Mouse (Mus musculus) hematopoietic multipotent progenitor cell, adult 10-12 weeks (in vitro differentiated cells): ENCODE measurements around the gene Morc2b. TPM values are rescaled to one million over a fixed set of nuclear protein-coding genes. Genes with fewer than 3 reads are reported as not detected.

ENCODE experiments used
- polyA plus RNA-seq: library from polyadenylated mRNA; stranded (reverse); fragments of >175 nt; gene quantifications from 2 replicates; pipeline ENCODE4 v1.2.3, GENCODE M21; 2012; ENCODE audit warnings: low replicate concordance

Gene Morc2b
- polyA plus RNA-seq: not detected in 2 replicates

GRCm38 (mm10) chr17:33139261-33139820 lies at the start of gene Morc2b:
Gene Morc2b, minus strand, starts transcription at chr17:33139683.

DNA sequence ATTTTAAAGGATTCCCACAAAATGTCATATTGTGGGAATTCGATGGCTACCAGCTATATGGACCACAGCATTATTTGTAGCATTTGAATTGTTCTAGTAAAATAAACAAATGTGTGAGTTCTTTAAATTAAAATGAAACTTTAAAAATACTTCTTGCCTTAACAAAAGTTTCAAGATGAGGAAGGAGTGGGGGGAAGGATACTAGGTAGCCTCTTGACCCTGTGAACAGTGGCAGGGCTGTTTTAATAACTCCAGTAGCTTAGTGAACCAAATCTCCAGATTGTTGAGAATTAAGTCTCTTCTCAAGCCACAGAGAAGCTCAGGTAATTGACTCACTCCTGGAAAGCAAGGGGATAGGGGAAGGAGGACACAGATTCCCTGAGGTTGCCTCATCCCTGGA lies 28.7 kb upstream of the Morc2b start, which contains the start of gene Olfr55:
Gene Olfr55, plus strand, starts transcription at position 301 of the 400 bp plus-strand sequence.

GRCm38 (mm10) chr17:33089220-33089949 lies 50.1 kb downstream of the Morc2b start, which contains the start of gene Zfp563:
Gene Zfp563, plus strand, starts transcription at chr17:33089310.

GRCm38 (mm10) chr17:33067958-33068357 lies 71.5 kb downstream of the Morc2b start, which contains the start of gene 4921501E09Rik:
Gene 4921501E09Rik, minus strand, starts transcription at chr17:33068058.

Other genes with a start within 250 kb of the Morc2b start
- 0.33 and 0.64 TPM in 2 replicates for gene Zfp870, start 248.0 kb downstream of the Morc2b start, polyA plus RNA-seq
- gene Cyp4f14, start 222.3 kb downstream of the Morc2b start, polyA plus RNA-seq: not detected in 2 replicates
- gene Cyp4f13, start 192.3 kb downstream of the Morc2b start, polyA plus RNA-seq: 66.1 and 166 TPM in 2 replicates
- 0.22 and 0.72 TPM in 2 replicates for gene Zfp472, start 173.9 kb downstream of the Morc2b start, polyA plus RNA-seq
- gene Zfp952, start 146.6 kb downstream of the Morc2b start, polyA plus RNA-seq: 0.28 and 1.1 TPM in 2 replicates
- 0.19 and 0.31 TPM in 2 replicates for gene Zfp763, start 106.3 kb downstream of the Morc2b start, polyA plus RNA-seq
- not detected in 2 replicates for gene 4921501E09Rik, start 71.6 kb downstream of the Morc2b start, polyA plus RNA-seq
- gene Zfp563, start 50.4 kb downstream of the Morc2b start, polyA plus RNA-seq: 0.36 and 1.0 TPM in 2 replicates
- gene Olfr55, start 28.8 kb upstream of the Morc2b start, polyA plus RNA-seq: not detected in 2 replicates
- not detected in 2 replicates for gene Olfr239, start 51.6 kb upstream of the Morc2b start, polyA plus RNA-seq
- not detected in 2 replicates for gene Olfr1564, start 82.0 kb upstream of the Morc2b start, polyA plus RNA-seq
- 0.14 and 0.30 TPM in 2 replicates for gene Zfp955a, start 115.5 kb upstream of the Morc2b start, polyA plus RNA-seq
- not detected in 2 replicates for gene Olfr63, start 125.0 kb upstream of the Morc2b start, polyA plus RNA-seq
- gene Zfp955b, start 149.9 kb upstream of the Morc2b start, polyA plus RNA-seq: 0.16 and 0.43 TPM in 2 replicates
- gene Zfp81, start 219.2 kb upstream of the Morc2b start, polyA plus RNA-seq: 0.14 and 0.68 TPM in 2 replicates